Mouse (Mus musculus): Measurements from ENCODE around the gene Lsp1.

- TF ChIP-seq POLR2A (IDR thresholded peaks at IDR 0.05; ENCODE audit: low read depth, low read length) (no peak), CTCF (IDR thresholded peaks at IDR 0.05; ENCODE audit: borderline replicate concordance, insufficient read depth, low read length) (no peak)
Observed at GRCm38 (mm10) chr7:142499010-142499721, 38.6 kb downstream of the Lsp1 start.

Measured in embryonic fibroblast, embryonic 13.5 days (primary cell).